Mouse (Mus musculus): ENCODE data around the gene Mbtps1. TPM values are rescaled to one million over a fixed set of nuclear protein-coding genes. Genes with fewer than 3 reads are reported as not detected.

Gene Mbtps1
- total and polyA plus RNA-seq, 3 experiments = 33.1 to 59.9 TPM; not detected in 1

GRCm38 (mm10) chr8:119484145-119484896 lies 74.2 kb downstream of the Mbtps1 start:
- DNase-seq (ENCODE audit: low read depth, low spot score) = no peak
- Histone ChIP-seq H3K79me2 (ENCODE audit: control insufficient read depth, insufficient read depth, low read length, poor library complexity) (no peaks in the 10 kb centered on the region), H3K27ac (ENCODE audit: control insufficient read depth, low read depth, low read length) (no peak overlapping the region), H3K9ac (ENCODE audit: control insufficient read depth, low read depth, low read length, poor library complexity, severe bottlenecking) (no peak overlapping the region), H3K27me3 (ENCODE audit: control insufficient read depth in 1 of 2, insufficient read depth in 2 of 2, low read length in 2 of 2) (peaks cover 0 to 1% of the 10 kb centered on the region in 2 experiments; a peak in 2 of 4 replicates), H3K9me3 (replicated peaks; ENCODE audit: insufficient read depth, low read length) (no peaks in the 10 kb centered on the region), H3K4me1 (ENCODE audit: control insufficient read depth in 1 of 2, insufficient read depth in 2 of 2, low read length in 2 of 2) (peaks cover 0 to 13% of the 10 kb centered on the region in 2 experiments; a peak in 2 of 4 replicates), H3K4me3 (ENCODE audit: control insufficient read depth in 1 of 2, insufficient read depth in 1 of 2, low read depth in 2 of 2, low read length in 2 of 2) (no peak overlapping the region), H3K36me3 (ENCODE audit: control insufficient read depth in 1 of 2, insufficient read depth in 2 of 2, low read length in 2 of 2) (0 out of 4 replicates have a peak, but pooled peaks cover 0 to 2% of the 10 kb centered on the region in 2 experiments)
- no peak for TF ChIP-seq CTCF (IDR thresholded peaks at IDR 0.05 in 2 of 3, conservative IDR thresholded peaks at IDR 0.05 in 1 of 3; ENCODE audit: control insufficient read depth in 1 of 3, insufficient read depth in 1 of 3, low read depth in 2 of 3, low read length in 3 of 3, poor library complexity in 1 of 3, severe bottlenecking in 1 of 3)
- no peak for TF ChIP-seq CHD2 (IDR thresholded peaks at IDR 0.05; ENCODE audit: low read length)
- TF ChIP-seq USF2 (IDR thresholded peaks at IDR 0.05; ENCODE audit: borderline replicate concordance in 1 of 2, insufficient read depth in 1 of 2, low read depth in 1 of 2, low read length in 2 of 2) = no peak
- peak; percentile 100 for TF ChIP-seq ZKSCAN1 (IDR thresholded peaks at IDR 0.05; ENCODE audit: low read depth, low read length)
- TF ChIP-seq POLR2AphosphoS2 (IDR thresholded peaks at IDR 0.05; ENCODE audit: low read length) = no peak

- Histone ChIP-seq H3K4me3 (ENCODE audit: control insufficient read depth in 1 of 2, insufficient read depth in 1 of 2, low read depth in 2 of 2, low read length in 2 of 2) (no peak overlapping the region), H3K27ac (ENCODE audit: control insufficient read depth, low read depth, low read length) (no peak overlapping the region), H3K9ac (ENCODE audit: control insufficient read depth, low read depth, low read length, poor library complexity, severe bottlenecking) (no peak overlapping the region), H3K4me1 (ENCODE audit: control insufficient read depth in 1 of 2, insufficient read depth in 2 of 2, low read length in 2 of 2) (no peaks in the 10 kb centered on the region), H3K79me2 (ENCODE audit: control insufficient read depth, insufficient read depth, low read length, poor library complexity) (no peaks in the 10 kb centered on the region), H3K9me3 (replicated peaks; ENCODE audit: insufficient read depth, low read length) (no peaks in the 10 kb centered on the region), H3K36me3 (ENCODE audit: control insufficient read depth in 1 of 2, insufficient read depth in 2 of 2, low read length in 2 of 2) (no peaks in the 10 kb centered on the region), H3K27me3 (ENCODE audit: control insufficient read depth in 1 of 2, insufficient read depth in 2 of 2, low read length in 2 of 2) (peaks cover 0 to 1% of the 10 kb centered on the region in 2 experiments; a peak in 2 of 4 replicates)
- no peak for DNase-seq (ENCODE audit: low read depth, low spot score)
- no peak for TF ChIP-seq ZC3H11A (IDR thresholded peaks at IDR 0.05; ENCODE audit: low read depth, low read length)
- TF ChIP-seq RAD21 (IDR thresholded peaks at IDR 0.05; ENCODE audit: low read depth, low read length) = no peak
- TF ChIP-seq ZNF384 (IDR thresholded peaks at IDR 0.05; ENCODE audit: low read depth, low read length) = no peak
- no peak for TF ChIP-seq TAL1 (IDR thresholded peaks at IDR 0.05; ENCODE audit: low read length)
- no peak for TF ChIP-seq SMC3 (IDR thresholded peaks at IDR 0.05; ENCODE audit: low read depth, low read length)
- TF ChIP-seq POLR2AphosphoS2 (IDR thresholded peaks at IDR 0.05; ENCODE audit: low read length) = no peak
- no peak for TF ChIP-seq ZKSCAN1 (IDR thresholded peaks at IDR 0.05; ENCODE audit: low read depth, low read length)
- no peak for TF ChIP-seq CHD2 (IDR thresholded peaks at IDR 0.05; ENCODE audit: low read length)
- TF ChIP-seq MAFK (IDR thresholded peaks at IDR 0.05; ENCODE audit: borderline replicate concordance, low read depth, low read length) = no peak
- no peak for TF ChIP-seq POLR2AphosphoS5 (IDR thresholded peaks at IDR 0.05; ENCODE audit: borderline replicate concordance, low read depth, low read length)
Measured at GRCm38 (mm10) chr8:119478684-119479083, 79.9 kb downstream of the Mbtps1 start.

- DNase-seq (ENCODE audit: low read depth, low spot score) = no peak
- H3K36me3 ChIP-seq (ENCODE audit: control insufficient read depth in 1 of 2, insufficient read depth in 2 of 2, low read length in 2 of 2) = no peaks in the 10 kb centered on the region
- H3K9me3 ChIP-seq (replicated peaks; ENCODE audit: insufficient read depth, low read length) = no peaks in the 10 kb centered on the region
- H3K27ac ChIP-seq (ENCODE audit: control insufficient read depth, low read depth, low read length) = no peak overlapping the region
- H3K79me2 ChIP-seq (ENCODE audit: control insufficient read depth, insufficient read depth, low read length, poor library complexity) = no peaks in the 10 kb centered on the region
- no peak overlapping the region for H3K4me3 ChIP-seq (ENCODE audit: control insufficient read depth in 1 of 2, insufficient read depth in 1 of 2, low read depth in 2 of 2, low read length in 2 of 2)
- H3K4me1 ChIP-seq (ENCODE audit: control insufficient read depth in 1 of 2, insufficient read depth in 2 of 2, low read length in 2 of 2) = 0 out of 4 replicates have a peak, but pooled peaks cover 0 to 4% of the 10 kb centered on the region in 2 experiments
- no peaks in the 10 kb centered on the region; a peak in 1 of 4 replicates for H3K27me3 ChIP-seq (ENCODE audit: control insufficient read depth in 1 of 2, insufficient read depth in 2 of 2, low read length in 2 of 2)
- TF ChIP-seq NRF1 (IDR thresholded peaks at IDR 0.05; ENCODE audit: insufficient read depth, low read depth, low read length, poor library complexity, severe bottlenecking) = no peak
- TF ChIP-seq CTCF (IDR thresholded peaks at IDR 0.05 in 2 of 3, conservative IDR thresholded peaks at IDR 0.05 in 1 of 3; ENCODE audit: control insufficient read depth in 1 of 3, insufficient read depth in 1 of 3, low read depth in 2 of 3, low read length in 3 of 3, poor library complexity in 1 of 3, severe bottlenecking in 1 of 3) = no peak
- no peak for TF ChIP-seq BHLHE40 (IDR thresholded peaks at IDR 0.05; ENCODE audit: borderline replicate concordance, low read depth, low read length)
- no peak overlapping the region for H3K9ac ChIP-seq (ENCODE audit: control insufficient read depth, low read depth, low read length, poor library complexity, severe bottlenecking)
Measured at GRCm38 (mm10) chr8:119468091-119468490, 90.4 kb downstream of the Mbtps1 start.

All from MEL (cell line).